Mouse (Mus musculus): Measurements from ENCODE around the gene Clstn3.

DNA sequence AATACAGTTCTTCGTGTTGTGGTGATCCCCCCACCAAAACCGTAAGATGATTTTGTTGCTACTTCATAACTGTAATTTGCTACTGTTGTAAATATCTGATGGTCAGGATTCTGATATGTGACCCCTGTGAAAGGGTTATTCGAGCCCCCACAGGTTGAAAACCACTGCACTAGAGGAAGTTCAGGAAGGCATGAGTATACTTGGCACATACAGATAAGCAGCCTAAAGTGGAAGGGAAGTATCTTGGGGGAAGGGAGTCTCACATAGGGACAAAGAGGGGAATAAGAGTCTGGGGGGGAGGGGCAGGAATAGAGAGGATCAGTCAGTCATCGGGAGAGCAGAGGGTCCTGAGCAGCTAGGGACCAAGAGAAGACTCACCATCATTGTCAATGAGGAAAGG, 5.2 kb downstream of the Clstn3 start:
- TF ChIP-seq CTCF (IDR thresholded peaks at IDR 0.05; ENCODE audit: borderline replicate concordance, insufficient read depth, low read depth, low read length) (no peak), POLR2A (IDR thresholded peaks at IDR 0.05; ENCODE audit: borderline replicate concordance, insufficient read depth, low read length) (no peak)

All from cerebellum, adult 2 months (tissue).